Mouse (Mus musculus) cerebellum, adult 9-10 months (tissue): ENCODE data around the gene Pramel3.
"Not testable (repeated sequence)": the region's sequence is repeated elsewhere in the genome, so short reads cannot be mapped to it uniquely, and the experiment has no call there.

Source experiments
- DNase-seq: peaks from one replicate; pipeline ENCODE4 v3.0.0; 2022

Gene Pramel3

DNA sequence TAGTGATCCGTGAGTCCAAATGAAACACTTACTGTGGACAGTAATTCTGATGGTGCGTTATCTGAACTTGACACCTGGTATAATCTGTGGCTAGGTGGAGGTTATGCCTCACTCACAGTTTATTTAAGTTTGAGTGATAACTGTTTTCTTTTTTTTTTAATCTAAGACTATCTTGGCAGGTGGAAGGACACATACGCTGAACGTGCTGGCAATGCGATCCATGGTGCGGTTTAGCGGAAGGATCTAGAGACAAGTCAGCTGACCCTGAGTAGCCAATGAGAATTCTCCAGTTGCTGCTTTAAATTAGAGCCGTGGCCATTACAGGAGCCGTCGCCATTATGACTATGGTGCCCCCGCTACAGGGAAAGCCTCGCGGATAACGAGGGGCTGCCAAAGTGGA lies at the start of gene Pramel3:
Gene Pramel3 (plus strand): TSS at position 301 of the 400 bp plus-strand sequence.
- DNase-seq: not testable (repeated sequence)

- not testable (repeated sequence) for DNase-seq
Observed at GRCm38 (mm10) chrX:135360685-135361084, 58.6 kb downstream of the Pramel3 start.

DNA sequence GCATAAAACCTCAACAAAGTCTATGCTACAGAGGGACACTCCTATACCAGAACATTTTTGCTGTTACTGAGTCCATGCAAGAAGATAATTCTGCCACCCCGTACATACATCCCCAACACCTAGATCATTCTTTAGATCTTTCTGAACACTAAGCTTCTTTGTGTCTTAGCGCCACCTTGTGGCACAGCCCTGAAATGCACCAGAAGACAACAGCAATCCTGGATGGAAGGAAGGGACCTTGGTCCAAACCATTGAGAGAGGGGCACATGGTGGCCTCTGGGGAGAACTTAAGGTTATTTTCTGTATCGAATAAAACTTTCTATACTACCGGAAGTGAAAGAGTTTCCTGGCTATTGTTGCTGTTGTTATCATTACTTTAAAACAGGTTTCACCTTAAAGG lies 59.8 kb downstream of the Pramel3 start:
- DNase-seq: not testable (repeated sequence)
